Mouse (Mus musculus): ENCODE data around the gene Dtwd1.
A peak's percentile ranks its signal among the peaks of the same experiment; 100 is the strongest.

DNA sequence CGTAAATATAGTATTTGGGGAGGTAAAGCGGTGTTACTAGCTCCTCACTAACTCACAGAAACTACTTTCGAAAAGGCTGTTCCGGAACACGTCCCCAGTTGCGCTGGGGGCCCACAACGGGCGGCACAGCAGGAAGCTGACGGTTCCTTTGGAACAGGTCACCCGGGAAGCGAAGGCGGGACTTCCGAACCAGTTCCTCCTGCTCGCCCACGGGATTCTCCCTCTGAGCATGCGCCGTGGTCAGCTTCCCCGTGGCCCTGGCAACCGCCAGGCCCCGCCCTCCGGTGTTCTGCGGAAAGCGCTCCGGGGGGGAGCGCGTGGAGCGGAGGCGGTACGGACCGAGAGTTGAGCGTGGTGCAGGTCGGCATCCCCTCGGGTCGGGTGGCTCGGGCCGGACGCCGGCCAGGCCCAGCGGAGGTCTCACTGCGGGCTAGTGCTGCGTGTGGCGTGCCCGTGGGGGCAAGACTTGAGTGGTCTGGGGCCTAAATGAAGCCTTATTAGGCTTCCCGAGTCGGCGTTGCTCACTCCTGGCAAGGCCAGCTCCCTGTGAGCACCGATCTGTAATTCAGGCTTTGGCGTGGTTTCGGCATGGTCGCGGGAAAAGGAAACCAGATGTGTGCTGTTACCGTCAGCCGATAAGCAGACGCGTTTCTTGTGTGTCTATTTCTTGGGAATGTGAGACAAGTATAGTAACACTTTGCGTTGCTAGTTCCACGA, at the start of gene Dtwd1, which contains the start of gene Fam227b:
- TF ChIP-seq CTCF (conservative IDR thresholded peaks at IDR 0.05 in 1 of 2, IDR thresholded peaks at IDR 0.05 in 1 of 2; ENCODE audit: low read depth in 2 of 2, low read length in 2 of 2) (no peak), POLR2AphosphoS2 (IDR thresholded peaks at IDR 0.05; ENCODE audit: low read depth, low read length) (peak; percentile 68; the same call in 1 of the 2 replicates)

All from CH12.LX (cell line).